Mouse (Mus musculus) kidney, postnatal 0 days (tissue): ENCODE results near the gene Gck. TPM values are rescaled to one million over a fixed set of nuclear protein-coding genes. Genes with fewer than 3 reads are reported as not detected.

Experiments used
- ATAC-seq: fragments of 200-750 bp; cut with Nextera tagmentation; replicated peaks from 2 replicates; pipeline ENCODE4 v1.8.0; 2017; ENCODE audit warnings: low read depth, moderate number of reproducible peaks, moderate TSS enrichment, moderate library complexity; ENCODE audit not compliant: low FRiP score
- DNase-seq: peaks from one replicate; pipeline ENCODE4 v3.0.0-alpha.2; 2016; ENCODE audit warnings: low spot score
- H3K27ac ChIP-seq: fragments of 300-500 bp; sonication (generic); 2 replicates; pipeline ENCODE4 v1.5.1; 2014; ENCODE audit warnings: mild to moderate bottlenecking
- H3K27me3 ChIP-seq: fragments of 300-500 bp; sonication (generic); 2 replicates; pipeline ENCODE4 v1.6.1; 2014; ENCODE audit warnings: low read length, mixed read lengths; ENCODE audit not compliant: insufficient read depth
- H3K36me3 ChIP-seq: fragments of 300-500 bp; sonication (generic); 2 replicates; pipeline ENCODE4 v1.6.1; 2014; ENCODE audit warnings: low read length, mixed read lengths; ENCODE audit not compliant: insufficient read depth
- H3K4me1 ChIP-seq: fragments of 300-500 bp; sonication (generic); replicated peaks from 2 replicates; pipeline ENCODE4 v1.6.1; 2014; ENCODE audit warnings: antibody characterized with exemption, low read length, mixed read lengths; ENCODE audit not compliant: insufficient read depth
- H3K4me2 ChIP-seq: fragments of 300-500 bp; sonication (generic); 2 replicates; pipeline ENCODE4 v1.6.1; 2014; ENCODE audit warnings: mild to moderate bottlenecking, low read length, moderate library complexity, mixed read lengths
- H3K4me3 ChIP-seq: fragments of 300-500 bp; sonication (generic); replicated peaks from 2 replicates; pipeline ENCODE4 v1.5.1; 2014; ENCODE audit warnings: low read depth, low read length
- H3K9ac ChIP-seq: fragments of 300-500 bp; sonication (generic); 2 replicates; pipeline ENCODE4 v1.6.1; 2014; ENCODE audit warnings: low read depth, low read length
- H3K9me3 ChIP-seq: fragments of 300-500 bp; sonication (generic); replicated peaks from 2 replicates; pipeline ENCODE4 v1.6.1; 2016; ENCODE audit warnings: low read length, inconsistent platforms, mixed read lengths
- CTCF ChIP-seq: IDR thresholded peaks from 2 replicates; pipeline ENCODE4 v1.5.1; 2016; ENCODE audit warnings: antibody characterized with exemption, low read depth, mild to moderate bottlenecking, moderate library complexity
- WGBS: fragments of 180-500 bp; shearing (Covaris S2); extraction: QIAGEN DNeasy Blood & Tissue Kit; methylation state at CpG from one replicate; pipeline ENCODE4 v1.1.7; 2014; 5-methylcytosine and 5-hydroxymethylcytosine counted together
- polyA plus RNA-seq: library from polyadenylated mRNA; unstranded; fragments of >200 nt; fragmentation: Nextera tagmentation; extraction: Ambion mirVana; gene quantifications from 2 replicates; pipeline ENCODE4 v1.2.1, GENCODE M21; 2015

Gck gene
- polyA plus RNA-seq, 1 experiment from 2014 or later, result 1.0 TPM

DNA sequence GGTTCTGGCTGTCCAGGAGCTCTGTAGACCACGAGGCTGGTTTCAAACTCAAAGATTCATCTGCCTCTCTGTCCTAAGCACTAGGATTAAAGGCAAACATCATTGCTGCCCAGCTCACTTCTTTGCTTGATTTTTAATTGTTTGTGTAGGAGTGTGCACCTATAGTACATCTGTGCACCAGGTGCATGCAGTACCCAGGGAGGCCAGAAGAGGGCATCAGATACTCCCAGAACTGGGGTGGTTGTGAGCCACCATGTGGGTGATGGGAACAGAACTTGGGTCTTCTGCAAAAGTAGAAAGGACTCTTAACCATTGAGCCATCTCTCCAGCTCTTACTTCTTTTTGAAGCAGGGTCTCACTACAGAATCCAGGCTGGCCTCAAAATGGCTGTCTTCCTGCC, 91.2 kb downstream of the Gck start:
- peak; percentile 47 for TF ChIP-seq CTCF
- ATAC-seq (no peak), DNase-seq (no peak)
- Histone ChIP-seq H3K9ac (no peak overlapping the region), H3K36me3 (no peaks in the 10 kb centered on the region), H3K27me3 (no peaks in the 10 kb centered on the region), H3K9me3 (no peaks in the 10 kb centered on the region), H3K4me2 (no peak overlapping the region), H3K27ac (no peak overlapping the region), H3K4me3 (no peak overlapping the region), H3K4me1 (peaks cover 21% of the 10 kb centered on the region; the same call in 1 of the 2 replicates)
- WGBS, result 87% methylated on average over 1 of the region's 1 CpGs

DNA sequence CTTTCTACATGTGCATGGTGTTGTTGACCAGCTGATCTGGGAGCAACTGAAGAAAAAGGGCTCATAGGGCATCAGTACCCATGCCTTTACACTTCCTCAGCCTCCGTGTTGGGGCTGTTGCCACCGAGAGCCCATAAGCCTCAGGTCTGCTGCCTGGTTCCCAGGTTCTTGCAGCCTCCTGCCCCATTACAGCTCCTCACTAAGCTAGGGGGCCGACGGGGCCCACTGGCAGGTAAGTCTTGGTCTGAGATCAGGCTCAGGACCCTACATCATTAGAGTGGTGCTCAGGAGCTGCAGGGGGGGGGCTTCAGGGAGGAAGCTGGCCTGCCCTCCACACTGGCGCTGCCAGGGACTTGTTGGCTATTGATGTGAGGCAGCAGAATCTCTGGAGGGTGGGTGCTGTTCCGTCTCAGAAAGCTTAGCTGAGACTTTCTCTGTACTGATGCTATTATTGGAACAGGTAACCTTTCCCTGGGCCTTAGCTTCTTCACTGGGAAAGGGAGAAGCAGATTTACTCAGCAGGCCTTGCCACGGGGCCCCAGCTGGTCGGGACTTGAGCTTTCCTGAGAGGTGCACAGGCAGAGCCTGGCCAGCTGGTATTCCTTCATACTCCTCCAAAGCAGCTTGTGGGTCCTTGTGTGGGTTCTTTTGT, 93.3 kb downstream of the Gck start:
- no peak overlapping the region for H3K4me2 ChIP-seq
- no peak for ATAC-seq

DNA sequence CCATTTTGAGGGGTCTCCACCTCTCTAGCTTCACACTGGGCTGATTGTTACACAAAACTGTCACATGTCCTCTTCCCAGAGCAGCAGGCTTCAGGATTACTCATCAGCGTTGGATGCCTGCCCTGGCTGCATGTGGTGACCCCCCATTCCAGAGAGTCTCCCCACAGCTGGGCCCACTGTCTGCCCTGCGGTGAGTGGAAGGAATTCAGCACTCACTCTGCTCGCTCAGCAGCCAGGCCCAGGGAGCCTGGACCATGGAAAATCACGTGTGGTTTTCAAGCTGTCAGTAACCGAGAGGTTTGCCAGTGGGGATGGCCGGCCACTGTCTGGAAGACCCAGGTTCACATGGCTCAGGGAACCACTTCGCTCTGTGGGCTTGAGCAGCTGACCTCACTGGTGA, 94.0 kb downstream of the Gck start:
- no peaks in the 10 kb centered on the region for H3K36me3 ChIP-seq

More for the DNA sequence above, 93.3 kb downstream of the Gck start:
- Histone ChIP-seq H3K36me3 (no peaks in the 10 kb centered on the region), H3K9me3 (no peaks in the 10 kb centered on the region), H3K9ac (no peak overlapping the region), H3K4me3 (no peak overlapping the region), H3K27me3 (no peaks in the 10 kb centered on the region), H3K4me1 (peaks cover 6% of the 10 kb centered on the region; the same call in 1 of the 2 replicates), H3K27ac (no peak overlapping the region)
- TF ChIP-seq CTCF, result no peak
- DNase-seq, result no peak
- WGBS, result 77% methylated on average over 8 of the region's 8 CpGs

DNA sequence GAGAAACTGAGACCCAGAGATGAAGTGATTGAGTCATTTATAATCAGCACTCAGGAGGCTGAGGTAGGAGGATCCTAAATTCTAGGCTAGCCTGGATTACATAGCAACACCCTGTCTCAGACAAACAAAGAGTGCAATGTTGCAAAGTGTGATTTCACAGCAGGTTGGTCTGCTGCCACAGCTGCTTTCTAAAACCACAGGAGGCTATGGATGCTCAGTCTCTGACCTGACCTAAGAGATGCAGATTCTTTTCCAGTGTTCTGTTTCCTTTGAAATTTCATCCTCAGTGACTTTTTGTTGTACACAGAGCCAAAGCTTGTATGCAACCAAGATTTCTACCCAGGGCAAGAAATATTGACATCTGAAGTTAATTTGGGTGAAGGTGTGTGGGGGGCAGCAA, 94.4 kb downstream of the Gck start:
- no peak for ATAC-seq
- no peak overlapping the region for H3K4me2 ChIP-seq
- no peaks in the 10 kb centered on the region for H3K36me3 ChIP-seq
- no peaks in the 10 kb centered on the region for H3K9me3 ChIP-seq
- no peaks in the 10 kb centered on the region for H3K4me1 ChIP-seq
- no peak for TF ChIP-seq CTCF
- peak overlapping the region; percentile 35; the same call in 1 of the 2 replicates for H3K9ac ChIP-seq
- DNase-seq, result no peak
- no peak overlapping the region for H3K27ac ChIP-seq
- no peak overlapping the region for H3K4me3 ChIP-seq
- no peaks in the 10 kb centered on the region for H3K27me3 ChIP-seq

More for the DNA sequence above, 94.0 kb downstream of the Gck start:
- Histone ChIP-seq H3K27ac (no peak overlapping the region), H3K9ac (peak overlapping the region; percentile 35; the same call in 1 of the 2 replicates), H3K4me3 (no peak overlapping the region), H3K4me1 (no peaks in the 10 kb centered on the region), H3K4me2 (no peak overlapping the region), H3K27me3 (no peaks in the 10 kb centered on the region), H3K9me3 (no peaks in the 10 kb centered on the region)
- DNase-seq, result peak; percentile 41
- no peak for TF ChIP-seq CTCF
- WGBS, result 34% methylated on average over 7 of the region's 7 CpGs
- 0 out of 2 replicates have a peak, but pooled peaks have one; percentile 15 for ATAC-seq

DNA sequence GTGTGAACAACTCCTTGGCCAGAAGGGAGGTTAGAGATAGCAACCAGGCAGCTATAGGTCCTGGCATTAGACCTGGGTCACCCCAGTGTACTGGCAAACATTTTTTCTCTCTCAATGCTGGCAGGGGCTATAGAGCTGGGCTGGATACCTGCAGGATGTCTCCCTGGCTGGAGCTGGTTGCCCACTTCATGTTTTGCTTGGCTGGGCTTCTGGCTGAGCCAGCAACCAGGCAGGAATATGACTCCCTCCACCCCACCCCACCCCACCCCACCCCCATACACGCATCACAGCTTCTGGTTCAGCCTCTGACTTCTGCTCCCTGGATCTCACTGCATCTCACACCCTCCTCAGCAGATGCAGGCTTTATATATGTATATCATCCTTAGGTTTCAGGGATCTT, 97.6 kb downstream of the Gck start:
- Histone ChIP-seq H3K27me3 (no peaks in the 10 kb centered on the region), H3K27ac (no peak overlapping the region), H3K9ac (no peak overlapping the region), H3K36me3 (no peaks in the 10 kb centered on the region), H3K4me1 (no peaks in the 10 kb centered on the region), H3K4me2 (no peak overlapping the region), H3K9me3 (no peaks in the 10 kb centered on the region), H3K4me3 (no peak overlapping the region)
- WGBS, result 11% methylated on average over 1 of the region's 1 CpGs
- no peak for TF ChIP-seq CTCF
- ATAC-seq (0 out of 2 replicates have a peak, but pooled peaks have one; percentile 30), DNase-seq (no peak)

DNA sequence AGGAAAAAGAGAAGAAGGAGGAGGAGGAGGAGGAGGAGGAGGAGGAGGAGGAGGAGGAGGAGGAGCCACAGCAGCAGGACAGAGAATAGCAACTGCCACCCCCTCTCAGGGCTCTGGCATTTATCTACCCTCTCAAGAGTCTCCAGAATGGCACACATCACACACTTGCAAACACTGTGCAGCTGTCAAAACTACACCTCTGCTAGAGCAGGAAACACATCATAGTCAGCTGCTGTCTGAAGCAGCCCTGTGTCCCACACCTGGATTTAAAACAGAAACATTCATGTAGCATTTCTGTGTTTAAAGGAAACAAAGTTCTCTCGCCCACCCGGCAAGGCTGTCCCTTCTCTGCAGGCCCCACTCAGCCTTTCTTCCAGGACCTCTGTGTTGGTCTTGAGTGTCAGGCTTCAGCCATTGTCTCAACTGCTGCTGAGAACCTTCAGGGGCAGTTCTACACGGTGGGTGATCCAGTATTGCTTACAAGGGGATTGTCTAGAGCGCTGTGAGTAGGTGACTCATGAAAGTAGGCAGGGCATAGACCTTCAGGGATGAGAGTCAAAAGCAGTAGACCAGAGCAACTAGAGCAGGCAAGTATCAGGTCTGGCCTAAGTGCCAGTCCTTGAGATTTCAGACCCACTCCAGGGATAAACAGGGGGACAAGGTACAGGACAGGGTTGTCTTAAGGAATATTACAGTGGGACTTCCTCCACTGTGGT, 98.7 kb downstream of the Gck start:
- Histone ChIP-seq H3K9me3 (no peaks in the 10 kb centered on the region), H3K36me3 (no peaks in the 10 kb centered on the region), H3K4me3 (no peak overlapping the region), H3K27ac (no peak overlapping the region), H3K9ac (no peak overlapping the region), H3K27me3 (no peaks in the 10 kb centered on the region), H3K4me2 (no peak overlapping the region), H3K4me1 (0 out of 2 replicates have a peak, but pooled peaks cover 2% of the 10 kb centered on the region)
- DNase-seq (no peak), ATAC-seq (no peak)
- WGBS, result 45% methylated on average over 4 of the region's 4 CpGs
- TF ChIP-seq CTCF, result no peak

Other genes with a start within 250 kb of the Gck start
- gene Mrps24, start 234.4 kb downstream of the Gck start, polyA plus RNA-seq, result 256 and 279 TPM in 2 replicates
- gene Urgcp, start 187.7 kb downstream of the Gck start, polyA plus RNA-seq, result 22.8 and 23.0 TPM in 2 replicates
- 82.7 and 93.3 TPM in 2 replicates for gene Dbnl, start 161.6 kb downstream of the Gck start, polyA plus RNA-seq
- gene Pgam2, start 146.3 kb downstream of the Gck start, polyA plus RNA-seq, result 111 and 121 TPM in 2 replicates
- 7.8 and 8.7 TPM in 2 replicates for gene Polm, start 112.1 kb downstream of the Gck start, polyA plus RNA-seq
- 33.9 and 38.6 TPM in 2 replicates for gene Aebp1, start 88.1 kb downstream of the Gck start, polyA plus RNA-seq
- 74.4 and 82.6 TPM in 2 replicates for gene Pold2, start 71.8 kb downstream of the Gck start, polyA plus RNA-seq
- gene Myl7, start 51.3 kb downstream of the Gck start, polyA plus RNA-seq, result 1.6 and 1.9 TPM in 2 replicates
- 41.8 and 46.5 TPM in 2 replicates for gene Ykt6, start 5.6 kb upstream of the Gck start, polyA plus RNA-seq
- 3.3 and 3.5 TPM in 2 replicates for gene Camk2b, start 116.3 kb upstream of the Gck start, polyA plus RNA-seq
- 0.53 and 0.84 TPM in 2 replicates for gene A730071L15Rik, start 249.9 kb upstream of the Gck start, polyA plus RNA-seq